Mouse (Mus musculus) myocyte (in vitro differentiated cells): ENCODE data around the gene Gnaz.

Experiments used
- CEBPB ChIP-seq: IDR thresholded peaks from 2 replicates; pipeline ENCODE4 v1.6.1; 2011; ENCODE audit warnings: mild to moderate bottlenecking, moderate library complexity; ENCODE audit not compliant: poor library complexity, insufficient read depth, severe bottlenecking
- MAX ChIP-seq: IDR thresholded peaks from one replicate; pipeline ENCODE4 v1.6.1; 2011; ENCODE audit warnings: low read depth, mild to moderate bottlenecking, control low read depth
- MYOD1 ChIP-seq, 3 experiments: IDR thresholded peaks; one replicate each; pipeline ENCODE4 v1.6.1; 2011; ENCODE audit warnings: control low read depth in 2 of 3, low read depth in 2 of 3, mild to moderate bottlenecking in 2 of 3, moderate library complexity in 1 of 3; ENCODE audit not compliant: insufficient read length in 2 of 3, control insufficient read depth in 1 of 3
- MYOG ChIP-seq, 3 experiments: IDR thresholded peaks; one replicate each; pipeline ENCODE4 v1.6.1; 2011; ENCODE audit warnings: control low read depth in 2 of 3, low read depth in 2 of 3, mild to moderate bottlenecking in 2 of 3; ENCODE audit not compliant: insufficient read length in 2 of 3, control insufficient read depth in 1 of 3, insufficient read depth in 1 of 3
- POLR2A ChIP-seq: IDR thresholded peaks from one replicate; pipeline ENCODE4 v1.6.1; 2011; ENCODE audit warnings: low read depth, mild to moderate bottlenecking, control low read depth, moderate library complexity; ENCODE audit not compliant: insufficient read length
- POLR2AphosphoS2 ChIP-seq: IDR thresholded peaks from one replicate; pipeline ENCODE4 v1.6.1; 2011; ENCODE audit warnings: low read depth, control low read depth; ENCODE audit not compliant: insufficient read length
- SRF ChIP-seq: IDR thresholded peaks from one replicate; pipeline ENCODE4 v1.6.1; 2011; ENCODE audit warnings: low read depth; ENCODE audit not compliant: control insufficient read depth, insufficient read length
- TCF12 ChIP-seq: IDR thresholded peaks from one replicate; pipeline ENCODE4 v1.6.1; 2011; ENCODE audit warnings: mild to moderate bottlenecking, control low read depth; ENCODE audit not compliant: poor library complexity, insufficient read depth, severe bottlenecking
- USF1 ChIP-seq: IDR thresholded peaks from one replicate; pipeline ENCODE4 v1.6.1; 2011; ENCODE audit warnings: low read depth, mild to moderate bottlenecking, control low read depth, moderate library complexity

- TF ChIP-seq POLR2A: no peak
- TF ChIP-seq MYOD1 (IDR thresholded peaks at IDR 0.05; ENCODE audit: control insufficient read depth in 1 of 3, insufficient read length in 2 of 3, low read depth in 2 of 3): no peak
- TF ChIP-seq MYOG (IDR thresholded peaks at IDR 0.05; ENCODE audit: control insufficient read depth in 1 of 3, insufficient read depth in 1 of 3, insufficient read length in 2 of 3, low read depth in 2 of 3): no peak
- no peak for TF ChIP-seq MAX
- TF ChIP-seq USF1: no peak
- no peak for TF ChIP-seq TCF12
- TF ChIP-seq POLR2AphosphoS2: no peak
- no peak for TF ChIP-seq CEBPB
- no peak for TF ChIP-seq SRF
These were observed 32.0 kb upstream of the Gnaz start for GRCm38 (mm10) chr10:74935016-74935415.
